Mouse (Mus musculus): ENCODE results near the gene Kcnip1.

DNA sequence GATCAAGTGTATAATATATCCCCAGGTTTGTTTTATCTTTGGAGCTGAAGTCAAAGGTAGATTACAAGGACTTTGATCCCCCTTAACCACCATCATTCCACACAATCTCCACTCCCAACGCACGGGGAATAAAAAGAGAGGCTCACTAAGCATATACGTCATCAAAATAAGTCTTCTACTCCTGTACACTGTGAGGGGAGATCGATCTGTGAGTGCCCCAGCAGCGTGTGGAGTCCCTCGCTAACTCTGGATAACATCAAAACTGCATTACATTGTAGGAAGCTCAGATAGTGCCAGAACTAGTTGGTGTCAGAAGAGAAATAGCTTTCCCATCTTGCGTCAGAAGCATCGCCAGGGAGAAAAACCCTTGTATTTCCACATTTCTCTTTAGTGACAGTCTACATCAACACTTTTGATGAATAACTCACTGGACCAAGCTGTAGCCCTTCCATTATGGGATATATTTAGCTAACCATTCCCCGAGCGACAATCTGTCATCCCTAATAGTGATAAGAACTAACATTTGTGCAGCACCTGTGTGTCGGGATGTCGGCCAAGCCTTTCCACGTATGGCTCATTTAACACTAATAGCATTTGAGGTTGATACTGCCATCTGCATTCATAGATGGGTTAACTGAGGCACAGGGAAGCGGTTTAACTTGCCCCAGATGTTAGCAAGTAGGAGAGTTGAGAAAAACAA is 18.5 kb downstream of the Kcnip1 start:
- no peak for TF ChIP-seq GATA1 (IDR thresholded peaks at IDR 0.05; ENCODE audit: low read length)
- no peak for TF ChIP-seq TAL1 (IDR thresholded peaks at IDR 0.05; ENCODE audit: low read length)
